Mouse (Mus musculus): Measurements from ENCODE around the gene Slc18b1. TPM values are rescaled to one million over a fixed set of nuclear protein-coding genes. Genes with fewer than 3 reads are reported as not detected.
"Not testable (repeated sequence)": the region's sequence is repeated elsewhere in the genome, so short reads cannot be mapped to it uniquely, and the experiment has no call there.

Gene Slc18b1
- total RNA-seq (2021), result 10 to 100 TPM; 18.3 to 23.3 TPM
- long read RNA-seq, experiment 1, transcript Slc18b1-201 (14 exons, 2,837 nt), result major isoform, 8 of 11 reads
- long read RNA-seq, experiment 1, partial matches to known transcripts, result 0 of 11 reads
- long read RNA-seq, experiment 1, other reads (novel, unspliced or antisense), result 3 of 11 reads
- long read RNA-seq, experiment 2, transcript Slc18b1-201 (14 exons, 2,837 nt), result major isoform, 10 of 11 reads
- long read RNA-seq, experiment 2, partial matches to known transcripts, result 0 of 11 reads
- long read RNA-seq, experiment 2, other reads (novel, unspliced or antisense), result 1 of 11 reads

DNA sequence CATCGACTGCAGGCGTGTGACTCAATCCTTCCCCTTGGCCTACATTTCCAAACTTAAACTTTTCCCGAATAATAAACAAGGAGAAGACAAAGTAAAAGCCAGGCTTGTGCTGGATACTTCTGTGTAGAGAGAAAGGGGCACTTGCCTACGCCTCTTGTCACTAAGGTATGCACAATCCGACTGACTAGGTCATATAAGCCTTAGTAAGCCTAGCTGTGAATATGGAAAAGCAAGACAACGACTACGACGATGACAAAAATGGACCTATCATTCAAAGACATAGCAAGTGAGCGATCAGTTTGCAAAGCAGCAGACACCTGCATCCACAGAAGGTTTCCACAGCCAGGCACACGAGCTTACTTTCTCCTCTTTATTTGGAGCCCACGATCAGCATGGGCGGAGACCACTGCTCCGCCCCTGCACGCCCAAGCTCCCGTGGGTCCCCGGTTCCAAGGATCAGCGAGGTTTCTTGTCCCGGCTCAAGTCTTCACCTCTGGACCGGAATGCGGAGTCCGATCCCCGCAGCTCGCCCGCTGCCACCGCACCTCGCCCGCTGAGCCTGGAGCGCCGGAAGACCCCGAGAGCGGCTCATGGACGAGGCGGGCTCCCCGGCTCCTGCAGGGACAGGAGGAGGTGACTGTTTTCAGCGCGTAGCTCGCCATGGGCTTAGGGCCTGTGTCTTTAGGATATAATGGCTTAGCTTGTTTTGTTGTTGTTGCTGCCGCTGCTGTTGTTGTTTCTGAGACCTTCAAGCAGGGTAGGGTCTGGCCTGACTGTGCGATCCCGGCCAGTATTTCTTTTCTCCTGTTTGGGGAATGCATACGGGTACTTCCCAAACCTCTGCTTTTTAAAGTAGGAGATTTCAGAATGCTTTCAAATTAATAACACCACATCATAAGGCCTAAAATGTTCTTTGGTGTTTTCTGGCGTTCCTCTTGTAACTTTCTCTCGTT lies at the start of gene Slc18b1:
Gene Slc18b1, plus strand, starts transcription at position 436 of the 953 bp plus-strand sequence.
- intact Hi-C loops (cut with DNase I), result no loop called here
- peak; percentile 11 to 23 for DNase-seq (ENCODE audit: low spot score in 2 of 2)

DNA sequence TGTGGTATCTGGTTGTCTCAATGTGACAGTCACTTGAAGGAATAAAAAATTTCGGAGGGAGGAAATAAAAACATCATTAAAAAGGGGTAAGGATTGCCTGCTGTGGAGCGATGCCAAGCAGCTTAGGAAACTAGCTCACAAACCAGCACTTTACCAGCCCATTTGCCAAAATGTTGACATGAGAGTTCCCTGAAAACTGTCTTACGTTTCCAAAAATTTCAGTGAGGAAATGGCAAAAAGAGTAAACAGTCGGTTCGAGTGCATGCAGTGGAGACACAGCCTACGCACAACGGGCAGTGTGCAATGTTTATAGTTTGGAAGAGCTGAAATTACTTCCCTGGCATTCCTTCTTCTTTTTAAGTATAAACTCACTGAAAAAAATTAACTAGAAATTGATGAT lies 42.6 kb upstream of the Slc18b1 start:
- intact Hi-C loops (cut with DNase I), result no loop called here
- no peak for DNase-seq (ENCODE audit: low spot score in 2 of 2)

DNA sequence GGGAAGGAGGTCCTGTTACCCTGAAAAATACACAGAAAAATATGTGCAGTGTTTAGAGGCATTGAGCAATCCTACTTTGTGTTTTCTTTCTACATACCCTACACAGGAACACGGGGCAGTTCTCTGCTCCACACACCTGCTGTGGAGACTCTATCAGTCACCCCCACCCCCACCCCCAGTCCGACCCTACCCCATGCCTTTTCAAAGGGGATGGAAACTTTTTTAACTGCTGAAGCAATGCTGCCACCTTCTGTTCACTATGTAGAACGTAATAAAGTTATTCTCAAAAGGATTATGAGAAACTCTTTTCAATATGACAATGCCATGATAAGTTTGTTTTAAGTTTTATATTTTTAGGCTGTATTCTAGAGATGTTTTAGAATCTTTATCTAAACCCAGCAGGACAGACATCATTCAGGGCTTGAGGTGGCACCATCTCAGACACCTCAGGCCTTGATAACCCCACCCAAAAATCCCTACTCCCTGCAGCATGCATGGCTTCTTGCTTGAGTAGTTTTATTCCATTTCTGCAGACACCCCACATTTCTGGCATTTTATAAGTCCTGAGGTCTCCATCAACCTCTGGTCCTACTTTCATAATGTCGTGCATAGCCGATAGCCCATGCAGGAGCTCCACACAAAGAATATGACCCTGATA lies 19.4 kb upstream of the Slc18b1 start:
- intact Hi-C loops (cut with DNase I), result loop anchor here (2.0 to 10.0 kb wide), 3 partner anchors 661 to 993 kb away; no protein-coding TSS in a partner anchor
- no peak for DNase-seq (ENCODE audit: low spot score in 2 of 2)

DNA sequence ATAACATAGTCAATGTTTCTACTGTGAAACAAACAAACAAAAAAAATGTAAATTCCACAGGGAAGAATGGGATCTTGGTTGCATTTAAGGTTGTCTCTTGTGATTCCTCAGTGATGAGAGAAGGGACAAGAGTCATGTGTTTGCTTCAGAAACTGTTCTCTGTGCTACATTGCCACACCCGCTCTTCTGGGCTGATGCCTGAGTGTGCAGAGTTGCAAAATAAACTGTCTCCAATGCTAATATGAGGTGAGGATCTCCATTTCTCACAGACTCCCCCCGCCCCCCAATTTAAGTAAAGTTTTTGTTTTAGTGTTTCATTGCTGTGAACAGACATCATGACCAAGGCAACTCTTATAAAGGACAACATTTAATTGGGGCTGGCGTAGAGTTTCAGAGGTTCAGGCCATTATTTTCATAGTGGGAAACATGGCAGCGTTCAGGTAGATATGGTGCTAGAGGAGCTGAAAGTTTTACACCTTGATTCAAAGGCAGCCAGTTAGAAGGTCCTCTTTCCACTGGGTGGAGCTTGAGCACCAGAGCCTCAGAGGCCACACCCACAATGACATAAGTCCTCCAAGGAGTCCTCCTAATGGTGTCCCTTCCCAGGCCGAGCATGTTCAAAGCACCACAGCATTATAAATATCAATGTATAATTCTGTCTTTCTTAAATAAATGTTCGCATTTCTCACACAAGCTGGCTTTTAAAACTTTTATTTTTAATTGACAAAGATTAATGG lies 16.1 kb upstream of the Slc18b1 start:
- no peak for DNase-seq (ENCODE audit: low spot score in 2 of 2)
- intact Hi-C loops (cut with DNase I), result no loop called here

DNA sequence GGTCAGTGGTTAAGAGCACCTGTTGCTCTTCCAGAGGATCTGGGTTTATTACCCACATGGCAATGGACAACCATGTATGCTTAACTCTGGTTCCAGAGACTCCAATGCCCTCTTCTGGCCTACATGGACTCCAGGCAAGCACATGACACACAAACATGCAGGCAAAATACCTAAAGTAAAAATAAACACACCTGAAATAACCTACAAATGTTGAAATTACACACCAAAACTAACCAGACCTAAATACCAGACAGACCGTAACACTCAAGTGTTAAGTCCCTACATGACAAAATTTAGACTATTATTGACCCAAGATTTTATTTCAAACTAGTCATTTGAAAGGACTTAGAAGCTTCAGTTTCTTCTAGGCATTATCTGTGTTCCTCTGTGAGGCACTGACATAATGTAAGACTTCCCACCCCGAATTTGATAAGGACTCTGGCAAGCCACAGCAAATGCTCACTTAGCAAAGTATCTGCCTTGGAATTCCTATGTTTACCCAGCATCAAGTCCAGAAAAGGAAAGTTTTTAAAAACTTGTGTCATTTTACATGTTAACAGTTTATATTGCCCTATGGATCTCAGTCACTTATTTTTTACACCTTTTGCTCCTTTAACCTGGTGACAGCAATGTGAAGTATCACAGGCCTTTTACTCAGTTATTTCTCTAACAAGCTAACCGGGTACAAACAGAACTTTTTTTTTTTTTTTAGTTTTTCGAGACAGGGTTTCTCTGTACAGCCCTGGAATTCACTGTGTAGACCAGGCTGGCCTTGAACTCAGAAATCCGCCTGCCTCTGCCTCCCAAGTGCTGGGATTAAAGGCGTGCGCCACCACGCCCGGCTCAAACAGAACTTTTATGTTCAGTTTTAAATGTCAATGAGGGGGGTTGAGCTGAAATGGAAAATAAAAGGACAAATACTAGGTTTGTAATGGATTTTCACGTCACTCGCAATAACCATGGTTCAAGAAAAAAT lies 14.7 kb upstream of the Slc18b1 start:
- no peak for DNase-seq (ENCODE audit: low spot score in 2 of 2)
- intact Hi-C loops (cut with DNase I), result no loop called here

DNA sequence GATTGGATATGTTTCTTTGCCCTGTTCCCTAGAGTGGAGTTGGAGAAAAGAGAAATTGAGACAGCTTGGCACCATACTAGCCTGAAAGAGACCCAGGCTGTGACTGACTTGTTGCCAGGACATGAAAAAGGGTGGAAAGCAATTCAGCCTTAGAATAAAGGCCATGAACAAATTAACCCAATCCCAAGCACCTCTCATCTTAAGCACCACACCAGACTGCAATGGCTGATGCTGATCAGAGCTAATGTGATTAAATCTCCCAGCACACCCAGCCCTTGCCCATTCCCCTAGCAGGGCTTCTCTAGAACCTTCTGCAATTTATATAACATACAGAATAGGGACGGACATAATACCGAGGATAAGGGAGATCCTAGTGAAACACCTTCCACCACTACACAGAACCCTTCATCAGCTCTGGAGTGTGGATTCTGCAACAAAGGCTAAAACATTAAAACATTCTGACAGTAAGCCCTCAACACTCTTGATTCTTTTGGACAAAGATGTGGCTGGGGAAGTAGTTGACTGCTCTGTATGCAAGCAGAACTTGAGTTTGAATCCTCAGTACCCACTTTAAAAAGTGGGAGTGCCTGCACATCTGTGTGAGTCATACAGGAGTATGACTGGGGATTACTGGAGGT lies 13.8 kb upstream of the Slc18b1 start:
- intact Hi-C loops (cut with DNase I), result no loop called here

DNA sequence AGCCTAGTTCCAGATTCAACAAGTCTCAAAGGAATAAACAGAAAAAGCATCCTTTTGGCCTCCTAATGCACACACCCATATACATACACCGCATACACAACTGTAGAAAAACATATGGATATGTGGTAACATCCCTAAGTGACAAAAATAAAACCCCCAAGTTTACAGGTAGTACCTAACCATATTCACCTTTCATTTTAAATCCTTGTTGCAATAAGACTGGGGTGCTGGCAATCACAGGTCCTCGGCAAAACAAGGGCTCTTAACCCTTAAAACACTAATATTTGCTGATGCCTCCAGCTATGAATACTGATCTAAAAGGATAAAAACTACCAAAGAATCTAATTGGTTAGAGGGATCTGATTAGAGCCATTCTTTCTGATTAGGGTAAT lies 13.3 kb upstream of the Slc18b1 start:
- no peak for DNase-seq (ENCODE audit: low spot score in 2 of 2)
- intact Hi-C loops (cut with DNase I), result no loop called here

More for the DNA sequence above, 13.8 kb upstream of the Slc18b1 start:
- no peak for DNase-seq (ENCODE audit: low spot score in 2 of 2)

DNA sequence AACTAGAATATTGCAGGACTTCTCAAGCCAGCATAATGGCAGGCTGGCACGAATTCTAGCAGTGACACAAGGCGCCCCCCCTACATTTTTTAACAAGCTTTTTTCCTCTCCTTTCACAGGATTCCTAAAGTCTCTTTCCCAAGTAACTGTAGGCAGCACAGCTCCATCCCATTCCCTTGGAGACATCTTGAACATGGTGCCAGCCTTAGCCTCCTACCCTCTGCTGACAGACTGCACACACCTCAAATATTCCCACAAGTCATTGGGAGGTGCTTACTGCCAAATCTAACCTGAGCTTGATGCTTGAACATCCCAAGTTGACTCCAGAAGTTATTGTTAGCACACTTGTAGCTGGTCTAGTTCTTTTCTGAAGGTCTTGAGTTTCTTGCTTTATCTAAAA lies 12.7 kb upstream of the Slc18b1 start:
- intact Hi-C loops (cut with DNase I), result no loop called here
- no peak for DNase-seq (ENCODE audit: low spot score in 2 of 2)

DNA sequence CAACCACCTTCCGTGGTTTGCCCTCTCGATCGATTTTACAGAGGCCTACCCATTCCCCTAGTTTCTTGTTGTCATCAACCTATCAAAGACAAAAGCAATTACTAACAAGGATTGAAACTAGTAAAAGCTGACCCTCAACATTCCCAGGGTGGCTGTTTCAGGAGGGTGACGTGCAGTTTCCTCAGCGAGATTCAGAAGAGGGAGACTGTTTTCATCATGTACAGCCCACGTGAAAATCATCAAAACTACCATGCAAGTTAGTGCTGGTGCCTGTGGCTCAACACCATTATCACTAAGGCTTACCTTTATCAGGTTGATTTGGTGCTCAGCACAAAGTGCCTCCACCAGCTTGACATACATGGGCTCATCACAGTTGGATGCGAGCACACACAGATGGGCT lies 11.2 kb upstream of the Slc18b1 start:
- intact Hi-C loops (cut with DNase I), result not testable (repeated sequence)

DNA sequence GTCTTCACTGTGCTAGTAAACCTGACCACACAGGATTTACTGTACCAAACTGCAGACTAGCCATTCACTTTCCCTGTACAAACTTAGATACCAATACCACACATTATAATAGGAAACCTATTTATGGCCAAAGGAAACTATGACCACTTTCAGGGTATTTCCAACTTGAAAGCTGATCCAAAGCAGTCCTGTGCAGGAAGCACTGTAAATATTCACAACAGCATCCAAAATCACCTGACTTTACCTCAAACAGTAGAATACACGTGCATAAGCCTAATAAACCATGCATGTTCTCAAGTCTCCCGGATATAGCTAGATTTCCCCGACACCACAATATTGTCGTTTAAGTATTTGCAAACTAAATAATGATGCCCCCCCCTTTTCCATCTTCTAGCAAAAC lies 10.7 kb upstream of the Slc18b1 start:
- intact Hi-C loops (cut with DNase I), result no loop called here
- DNase-seq (ENCODE audit: low spot score in 2 of 2), result no peak

More for the DNA sequence above, 11.2 kb upstream of the Slc18b1 start:
- not testable (repeated sequence) for DNase-seq (ENCODE audit: low spot score in 2 of 2)

DNA sequence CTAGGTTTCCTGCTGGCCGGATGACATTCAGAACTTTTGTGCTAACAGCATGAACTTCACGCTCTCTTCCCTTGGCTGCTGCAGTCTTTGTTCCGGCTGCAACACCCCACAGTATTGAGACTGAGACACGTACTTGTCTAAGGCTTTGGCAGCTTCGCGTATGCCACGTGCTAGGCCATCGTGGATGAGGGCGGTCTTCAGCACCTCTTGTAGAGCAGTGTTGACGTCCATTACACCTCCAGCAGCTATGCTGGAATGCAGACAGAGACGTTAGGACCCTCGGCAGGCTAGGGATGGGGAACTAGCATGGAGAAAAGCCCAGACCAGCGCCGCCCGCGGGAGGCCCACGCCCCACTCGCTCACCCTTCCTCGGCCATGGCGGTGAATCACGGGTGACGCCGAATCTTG lies 10.2 kb upstream of the Slc18b1 start:
- intact Hi-C loops (cut with DNase I), result not testable (repeated sequence)

DNA sequence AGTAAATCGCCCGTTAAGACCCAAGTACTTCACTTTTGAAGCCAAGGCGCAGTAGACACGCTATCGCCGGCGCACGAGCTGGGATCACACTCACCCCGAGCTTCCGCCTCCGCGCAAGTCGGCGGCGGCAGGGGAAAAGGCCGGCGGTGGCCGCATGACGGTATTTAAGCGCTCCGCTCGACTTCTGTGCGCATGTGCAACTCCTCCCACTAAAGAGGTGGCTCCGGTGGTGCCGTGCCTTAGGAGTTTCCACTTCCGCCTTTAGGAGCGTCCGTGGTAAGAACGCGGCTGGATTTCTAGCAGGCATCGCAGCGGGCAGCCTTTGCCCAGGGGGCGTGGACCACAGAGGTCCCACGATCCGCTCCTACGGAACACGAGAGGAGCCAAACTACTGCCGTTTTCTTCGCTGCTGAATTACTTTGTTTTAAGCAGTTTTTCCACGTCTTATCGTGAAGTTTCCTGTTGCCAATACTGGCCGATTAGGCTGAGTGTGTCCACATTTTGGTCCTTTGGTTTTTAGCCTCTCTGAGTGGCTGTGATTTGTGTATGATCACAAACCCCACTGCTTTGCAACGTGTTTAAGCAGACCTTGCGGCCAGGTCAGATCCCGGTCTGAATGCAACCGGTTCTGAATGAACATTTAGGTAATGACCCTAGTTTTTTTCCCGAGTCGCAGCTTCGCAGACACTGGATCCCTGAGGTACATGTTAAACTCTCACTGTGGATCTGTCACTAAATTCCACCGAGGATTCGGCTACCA lies 9.5 kb upstream of the Slc18b1 start, which contains the start of gene Rps12:
Gene Rps12, minus strand, starts transcription at position 214 of the 760 bp plus-strand sequence.
- intact Hi-C loops (cut with DNase I), result no loop called here
- DNase-seq (ENCODE audit: low spot score in 2 of 2), result peak; percentile 100

More for the DNA sequence above, 10.2 kb upstream of the Slc18b1 start:
- DNase-seq (ENCODE audit: low spot score in 2 of 2), result peak; percentile 8 to 40

DNA sequence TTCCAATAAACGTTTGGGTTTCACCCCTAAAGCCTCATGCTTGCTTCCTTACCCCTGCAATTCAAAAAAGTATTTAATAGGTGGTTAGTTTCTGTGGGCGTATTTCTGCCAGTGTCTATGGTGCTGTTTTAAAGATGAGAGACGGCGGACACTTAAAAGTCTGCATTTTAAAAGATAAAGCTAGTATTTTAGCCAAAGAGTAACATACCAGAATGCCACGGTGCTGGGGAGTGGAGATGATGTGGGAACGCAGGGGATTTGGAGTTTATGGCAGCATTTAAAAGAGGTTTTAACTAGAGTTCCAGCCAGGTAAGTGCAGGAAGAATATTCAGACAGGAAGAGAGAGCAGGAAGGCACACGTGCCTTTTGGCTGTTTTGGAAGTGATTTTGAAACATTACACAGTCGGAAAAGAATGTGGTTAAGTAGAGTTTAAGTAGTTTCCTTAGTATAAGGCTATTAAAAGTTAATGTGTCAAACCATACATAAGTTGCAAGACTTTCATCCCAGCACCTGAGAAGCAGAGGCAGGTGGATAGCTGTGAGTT lies 8.7 kb upstream of the Slc18b1 start:
- intact Hi-C loops (cut with DNase I), result no loop called here
- no peak for DNase-seq (ENCODE audit: low spot score in 2 of 2)

DNA sequence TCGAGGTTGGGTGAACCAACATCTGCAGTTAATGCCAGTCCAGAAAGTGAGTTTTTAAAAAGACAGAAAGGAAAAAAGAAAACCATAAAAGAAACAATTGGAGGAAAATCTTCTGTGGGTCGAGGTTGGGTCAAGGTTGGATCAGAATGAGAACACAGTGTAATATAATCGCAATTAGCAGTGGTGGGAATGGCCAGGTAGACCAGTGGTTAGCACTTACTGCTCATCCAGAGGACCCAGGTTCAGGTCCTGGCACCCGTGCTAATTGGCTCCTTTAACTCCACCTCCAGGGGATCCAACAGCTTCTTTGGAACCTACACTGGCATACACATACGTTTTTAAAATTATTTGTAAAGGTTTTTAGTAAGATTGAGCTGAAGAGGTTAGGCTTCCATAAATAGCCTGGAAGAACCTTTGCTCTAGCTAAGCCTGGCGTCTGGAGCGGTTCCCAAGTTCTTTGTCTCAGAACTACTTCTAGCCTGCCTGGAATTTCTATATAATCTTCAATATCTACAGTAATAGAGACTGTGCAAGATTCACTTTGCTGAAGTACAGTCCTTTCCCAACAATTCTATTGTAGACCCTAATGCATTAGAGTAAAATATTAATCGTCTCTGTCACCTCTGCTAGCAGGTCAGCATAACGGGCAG lies 790 bp upstream of the Slc18b1 start:
- no peak for DNase-seq (ENCODE audit: low spot score in 2 of 2)
- intact Hi-C loops (cut with DNase I), result no loop called here

DNA sequence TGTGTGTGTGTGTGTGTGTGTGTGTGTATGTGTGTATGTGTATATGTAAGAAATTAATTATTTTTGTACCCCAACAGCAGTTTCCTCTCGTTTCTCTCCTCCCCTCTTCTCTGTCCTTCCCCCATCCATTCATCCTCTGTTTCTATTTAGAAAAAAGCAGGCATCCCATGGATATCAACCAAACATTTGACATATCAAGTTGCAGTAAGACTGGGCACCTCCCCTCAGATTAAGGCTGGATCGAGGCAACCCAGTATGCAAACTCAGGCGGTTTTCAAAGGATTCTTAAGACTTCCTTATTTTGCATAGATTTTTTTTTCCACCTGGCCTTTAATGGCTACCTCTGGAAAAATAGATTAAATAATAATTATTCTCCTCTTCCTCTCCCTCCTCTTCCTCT lies 820 bp downstream of the Slc18b1 start:
- intact Hi-C loops (cut with DNase I), result no loop called here
- DNase-seq (ENCODE audit: low spot score in 2 of 2), result no peak

DNA sequence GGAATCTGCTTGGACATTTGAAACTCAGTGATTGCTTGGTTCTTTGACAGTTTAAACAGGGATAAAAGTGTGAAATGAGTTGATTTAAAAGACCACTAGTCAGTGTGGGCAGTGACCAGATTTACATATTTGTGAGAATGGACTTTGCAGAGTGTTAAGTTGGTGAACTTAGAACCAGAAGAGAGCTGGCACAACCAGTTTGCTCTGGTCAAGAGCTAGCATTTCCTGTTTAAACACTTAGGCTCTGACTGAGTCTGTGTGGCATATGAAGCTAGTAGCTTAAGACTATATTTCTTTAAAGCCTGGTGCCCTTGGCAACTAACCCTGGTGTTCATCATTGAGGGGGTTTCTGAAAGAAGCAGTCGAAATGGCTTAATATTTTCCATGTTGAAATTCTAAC lies 1.4 kb downstream of the Slc18b1 start:
- intact Hi-C loops (cut with DNase I), result no loop called here
- DNase-seq (ENCODE audit: low spot score in 2 of 2), result no peak

Measured in left cerebral cortex, postnatal 14 days (tissue).